Mouse (Mus musculus) stomach, postnatal 0 days (tissue): ENCODE measurements at regions not wholly inside any gene's neighbourhood (a gene's known extent, or its start where the extent isn't known, plus 50 kb on each side); places are given as distances from the start of the nearest gene placed in this dataset.

Source experiments
- ATAC-seq: fragments of 200-750 bp; cut with Nextera tagmentation; 2 replicates; pipeline ENCODE4 v1.8.0; 2017; ENCODE audit not compliant: low FRiP score, low TSS enrichment
- DNase-seq: peaks from one replicate; pipeline ENCODE4 v3.0.0-alpha.2; 2016; ENCODE audit warnings: low spot score
- H3K27ac ChIP-seq: fragments of 300-500 bp; sonication (generic); replicated peaks from 2 replicates; pipeline ENCODE4 v1.5.1; 2014; ENCODE audit warnings: mild to moderate bottlenecking, control low read depth
- H3K27me3 ChIP-seq: fragments of 300-500 bp; sonication (generic); 2 replicates; pipeline ENCODE4 v1.6.1; 2014; ENCODE audit warnings: low read length; ENCODE audit not compliant: control insufficient read depth, insufficient read depth
- H3K36me3 ChIP-seq: fragments of 300-500 bp; sonication (generic); 2 replicates; pipeline ENCODE4 v1.6.1; 2014; ENCODE audit warnings: low read length, mixed read lengths; ENCODE audit not compliant: control insufficient read depth, insufficient read depth
- H3K4me1 ChIP-seq: fragments of 300-500 bp; sonication (generic); replicated peaks from 2 replicates; pipeline ENCODE4 v1.6.1; 2014; ENCODE audit warnings: antibody characterized with exemption; ENCODE audit not compliant: control insufficient read depth, insufficient read depth
- H3K4me2 ChIP-seq: fragments of 300-500 bp; sonication (generic); replicated peaks from 2 replicates; pipeline ENCODE4 v1.6.1; 2014; ENCODE audit warnings: low read depth, mild to moderate bottlenecking, control low read depth, moderate library complexity
- H3K4me3 ChIP-seq: fragments of 300-500 bp; sonication (generic); 2 replicates; pipeline ENCODE4 v1.5.1; 2014; ENCODE audit warnings: low read depth, low read length, control low read depth
- H3K9ac ChIP-seq: fragments of 300-500 bp; sonication (generic); 2 replicates; pipeline ENCODE4 v1.6.1; 2014; ENCODE audit warnings: mild to moderate bottlenecking, low read length, control low read depth, mixed read lengths
- H3K9me3 ChIP-seq: fragments of 300-500 bp; sonication (generic); 2 replicates; pipeline ENCODE4 v1.6.1; 2016; ENCODE audit warnings: low read length; ENCODE audit not compliant: control insufficient read depth
- CTCF ChIP-seq: IDR thresholded peaks from 2 replicates; pipeline ENCODE4 v1.5.1; 2016; ENCODE audit warnings: antibody characterized with exemption, low read depth, mild to moderate bottlenecking, moderate library complexity
- EP300 ChIP-seq: optimal IDR thresholded peaks from 2 replicates; pipeline ENCODE3; 2016; ENCODE audit warnings: antibody characterized with exemption
- WGBS: fragments of 180-500 bp; shearing (Covaris S2); extraction: QIAGEN DNeasy Blood & Tissue Kit; methylation state at CpG from one replicate; pipeline ENCODE4 v1.1.7; 2014; 5-methylcytosine and 5-hydroxymethylcytosine counted together

DNA sequence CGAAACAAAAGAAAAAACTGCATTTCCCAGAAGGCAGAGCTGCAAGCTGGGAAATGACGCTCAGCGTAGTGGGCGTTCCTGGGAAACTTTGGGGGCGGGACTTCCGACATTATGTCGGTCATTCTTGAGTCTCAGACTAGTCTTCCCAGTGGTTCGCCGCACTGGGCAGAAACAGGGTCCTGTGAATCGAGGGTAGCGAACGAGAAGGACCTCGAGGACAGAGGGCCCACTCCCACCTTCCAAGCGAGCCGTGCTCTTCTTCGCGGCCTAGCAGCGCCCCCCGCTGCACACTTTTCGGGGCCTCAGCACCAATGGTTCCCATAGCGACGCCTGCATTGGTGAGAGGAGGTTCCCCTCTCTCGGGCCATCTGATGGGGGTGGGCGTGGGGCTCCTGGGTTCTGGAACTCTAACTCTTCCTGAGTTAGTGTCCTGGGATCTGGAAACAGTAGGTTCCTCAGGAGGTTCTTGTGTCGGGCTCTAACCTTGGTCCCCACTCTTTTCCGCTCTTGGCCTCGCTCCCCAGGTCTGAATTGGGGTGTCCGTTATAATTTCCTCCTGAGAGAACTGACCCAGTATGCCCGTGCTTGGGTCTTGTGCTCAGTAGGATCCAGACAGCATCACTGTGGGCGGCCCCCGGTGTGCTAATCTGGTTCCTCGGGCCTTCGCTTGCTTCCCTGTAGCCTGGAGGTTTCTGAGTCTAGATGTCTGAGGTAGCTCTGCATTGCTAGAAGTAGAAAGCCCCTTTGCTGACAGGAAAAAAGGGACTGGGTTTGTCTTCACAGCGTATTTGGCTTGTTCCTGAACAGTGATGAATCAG lies 52.8 kb upstream of the Gramd1a start:
- Histone ChIP-seq H3K9me3 (no peaks in the 10 kb centered on the region), H3K9ac (peak overlapping the region; percentile 71), H3K4me3 (peak overlapping the region; percentile 66), H3K4me1 (no peaks in the 10 kb centered on the region), H3K27ac (no peak overlapping the region), H3K4me2 (peak overlapping the region; percentile 65), H3K27me3 (no peaks in the 10 kb centered on the region), H3K36me3 (no peaks in the 10 kb centered on the region)
- TF ChIP-seq CTCF (peak; percentile 38), EP300 (no peak)
- WGBS: 35% methylated on average over 34 of the region's 34 CpGs
- DNase-seq (peak; percentile 82), ATAC-seq (peak; percentile 86)

DNA sequence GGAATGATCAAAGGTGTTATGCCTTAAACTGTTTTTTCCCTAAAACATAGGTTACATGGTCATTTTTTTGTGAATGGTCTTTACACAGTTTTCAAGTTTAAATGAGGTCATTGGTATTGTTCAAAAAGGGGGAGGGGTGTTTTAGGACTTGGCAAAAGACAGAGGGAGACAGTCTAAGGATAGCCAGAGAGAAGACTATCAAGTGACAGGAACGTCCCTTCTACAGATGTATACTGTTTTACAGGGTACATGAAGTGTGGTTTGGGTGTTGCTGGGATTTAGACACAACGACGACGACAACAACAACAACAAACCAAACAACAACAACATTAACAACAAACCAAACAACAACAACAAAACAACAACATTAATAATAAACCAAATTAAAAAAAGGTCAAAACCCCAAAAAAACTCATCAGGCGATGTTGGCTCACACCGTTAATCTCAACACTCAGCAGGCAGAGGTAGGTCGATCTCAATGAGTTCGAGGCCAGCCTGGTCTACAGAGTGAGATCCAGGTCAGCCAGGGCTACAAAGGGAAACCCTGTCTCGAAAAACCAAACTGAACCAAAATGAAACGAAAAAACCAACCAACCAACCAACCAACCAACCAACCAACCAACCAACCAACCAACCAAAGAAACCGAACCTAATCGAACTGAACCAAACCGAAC lies 52.0 kb upstream of the Gramd1a start:
- no peak overlapping the region for H3K27ac ChIP-seq
- no peaks in the 10 kb centered on the region for H3K27me3 ChIP-seq
- ATAC-seq (0 out of 2 replicates have a peak, but pooled peaks have one; percentile 8), DNase-seq (no peak)
- no peaks in the 10 kb centered on the region for H3K36me3 ChIP-seq
- peak overlapping the region; percentile 66 for H3K4me3 ChIP-seq
- H3K4me2 ChIP-seq: no peak overlapping the region
- no peak overlapping the region for H3K9ac ChIP-seq
- WGBS: 67% methylated on average over 13 of the region's 13 CpGs
- no peak for TF ChIP-seq CTCF
- no peak for TF ChIP-seq EP300
- H3K4me1 ChIP-seq: no peaks in the 10 kb centered on the region
- no peaks in the 10 kb centered on the region for H3K9me3 ChIP-seq
